Mouse (Mus musculus) neural tube, embryonic 10.5 days (tissue): ENCODE measurements around the gene Hoxb5.
A peak's percentile ranks its signal among the peaks of the same experiment; 100 is the strongest.

ENCODE experiments used
- DNase-seq: peaks from one replicate; pipeline ENCODE4 v3.0.0-alpha.2; 2017; ENCODE audit warnings: low spot score; ENCODE audit errors: extremely low spot score

Hoxb5 gene

DNA sequence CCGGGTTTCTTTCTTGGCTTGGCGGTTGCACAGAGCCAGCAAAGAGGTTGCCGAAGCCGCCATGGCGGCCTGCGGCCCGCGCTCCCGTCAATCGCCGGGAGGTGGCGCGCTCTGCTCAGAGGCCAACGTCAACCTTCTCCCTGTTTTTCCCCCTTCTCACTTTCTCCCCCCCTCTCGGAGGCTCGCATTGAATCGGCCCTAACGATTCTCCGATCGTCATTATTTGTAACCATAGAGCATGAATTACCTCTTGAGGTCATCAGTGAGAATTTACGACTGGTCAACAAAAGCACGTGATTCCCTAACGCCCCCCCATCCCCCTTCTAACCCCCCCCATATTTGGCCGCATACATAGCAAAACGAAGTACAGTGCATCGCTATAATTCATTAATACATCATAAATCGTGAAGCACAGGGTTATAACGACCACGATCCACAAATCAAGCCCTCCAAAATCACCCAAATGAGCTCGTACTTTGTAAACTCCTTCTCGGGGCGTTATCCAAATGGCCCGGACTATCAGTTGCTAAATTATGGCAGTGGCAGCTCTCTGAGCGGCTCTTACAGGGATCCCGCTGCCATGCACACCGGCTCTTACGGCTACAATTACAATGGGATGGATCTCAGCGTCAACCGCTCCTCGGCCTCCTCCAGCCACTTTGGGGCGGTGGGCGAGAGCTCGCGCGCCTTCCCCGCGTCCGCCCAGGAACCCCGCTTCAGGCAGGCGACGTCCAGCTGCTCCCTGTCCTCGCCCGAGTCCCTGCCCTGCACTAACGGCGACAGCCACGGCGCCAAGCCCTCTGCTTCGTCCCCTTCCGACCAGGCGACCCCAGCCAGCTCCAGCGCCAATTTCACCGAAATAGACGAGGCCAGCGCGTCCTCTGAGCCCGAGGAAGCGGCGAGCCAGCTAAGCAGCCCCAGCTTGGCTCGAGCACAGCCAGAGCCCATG is at the start of gene Hoxb5:
Gene Hoxb5 (plus strand): TSS at position 186 of the 949 bp plus-strand sequence.
- peak; percentile 70 for DNase-seq

DNA sequence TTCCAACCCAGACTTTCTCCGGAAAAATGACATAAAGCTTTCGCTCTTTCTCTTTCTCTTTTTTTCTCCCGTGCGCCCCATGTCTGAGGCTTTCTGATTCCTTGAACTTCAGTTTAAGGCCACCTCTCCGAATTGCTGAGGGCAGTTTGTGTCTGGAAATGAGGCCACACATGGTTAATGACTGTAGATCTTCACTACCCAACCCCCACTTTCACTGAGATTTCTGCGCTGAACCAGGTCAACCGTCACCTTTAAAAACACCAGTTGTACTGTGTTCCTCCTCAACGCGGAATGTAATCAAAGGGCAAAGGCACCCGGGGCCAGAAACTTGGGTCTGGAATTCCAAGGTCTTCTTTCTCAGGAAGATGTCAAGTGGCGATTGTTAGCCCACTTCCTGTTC is 48.9 kb upstream of the Hoxb5 start:
- peak; percentile 49 for DNase-seq

DNA sequence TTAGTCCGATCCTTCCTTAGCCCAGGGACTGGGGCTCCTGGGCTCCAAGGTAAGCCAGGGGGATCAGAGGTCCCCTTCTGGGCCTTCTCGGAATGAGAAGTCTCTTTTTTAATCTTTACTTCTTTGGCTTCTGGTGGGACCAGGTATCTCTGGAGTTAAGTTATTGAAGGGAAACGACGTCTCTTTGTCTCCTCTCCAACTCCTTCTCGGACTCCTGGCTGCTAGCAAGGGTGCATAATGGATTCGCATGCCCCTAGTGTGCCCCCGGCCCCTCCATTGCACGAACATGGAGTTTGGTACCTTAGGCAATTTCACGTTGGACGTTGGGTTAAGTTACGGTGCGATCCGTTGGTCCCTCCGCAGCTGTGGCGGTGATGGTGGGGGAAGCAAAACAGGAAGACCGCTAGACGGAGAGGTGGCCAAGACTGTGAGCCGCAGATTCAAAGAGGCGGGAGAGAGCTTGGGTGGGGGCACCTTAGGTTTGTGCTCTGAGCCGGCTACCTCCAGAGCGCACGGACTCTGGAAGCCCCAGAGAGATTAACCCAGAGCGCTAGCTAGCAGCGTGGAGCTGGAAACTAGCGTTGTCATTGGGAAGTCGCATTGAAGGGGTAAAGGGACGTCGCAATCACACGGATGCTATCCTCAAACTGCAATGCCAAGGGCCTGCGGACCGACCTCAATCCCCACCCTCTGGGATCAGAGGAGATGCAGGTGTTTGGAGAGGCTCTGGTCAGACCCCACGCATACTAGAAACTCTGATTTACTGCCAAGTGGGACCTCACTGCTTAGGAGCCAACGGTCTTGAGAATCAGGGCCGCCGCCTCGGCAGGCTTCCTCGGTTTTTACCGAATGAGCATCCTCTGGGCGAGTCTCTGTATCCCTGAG is 47.8 kb upstream of the Hoxb5 start:
- DNase-seq, result peak; percentile 67

DNA sequence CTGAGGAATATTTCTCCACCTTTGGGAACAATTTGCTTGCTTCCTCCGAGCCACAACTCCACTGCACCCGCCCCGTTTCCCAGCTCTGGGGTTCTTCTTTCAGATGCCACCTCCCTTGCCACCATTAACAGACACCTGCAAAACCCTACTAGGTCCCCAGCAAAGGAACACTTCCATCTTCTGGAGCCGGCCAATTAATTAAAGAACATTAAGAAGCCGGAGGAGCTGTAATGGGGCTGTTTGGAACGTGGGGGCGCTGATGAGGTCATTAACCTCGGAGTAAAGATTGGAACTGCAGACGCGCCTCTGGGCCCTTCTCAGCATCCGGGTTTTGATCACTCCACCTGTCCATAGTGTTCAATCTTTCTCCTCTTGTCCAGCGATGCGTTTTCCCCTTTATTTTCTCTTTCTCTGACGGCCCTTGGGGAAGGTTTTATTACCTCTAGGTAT is 47.1 kb upstream of the Hoxb5 start:
- DNase-seq, result no peak

DNA sequence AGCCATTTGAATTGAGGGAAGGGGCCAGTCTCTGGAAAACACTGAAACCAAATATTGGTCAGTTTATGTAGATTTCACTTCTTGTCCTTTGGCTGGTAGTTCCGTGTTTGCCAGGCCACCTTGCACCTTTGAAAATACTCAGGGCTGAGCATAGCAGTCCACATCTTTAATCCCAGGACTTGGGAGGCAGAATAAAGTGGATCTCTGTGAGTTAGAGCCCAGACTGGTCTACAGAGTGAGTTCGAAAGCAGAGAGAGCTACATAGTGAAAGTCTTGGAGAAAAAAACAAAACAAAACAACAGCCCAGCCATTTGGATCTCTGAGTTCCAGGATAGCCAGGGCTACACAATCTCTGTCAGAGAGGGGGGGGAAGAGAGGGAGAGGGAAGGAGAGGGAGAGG is 46.0 kb upstream of the Hoxb5 start:
- no peak for DNase-seq

DNA sequence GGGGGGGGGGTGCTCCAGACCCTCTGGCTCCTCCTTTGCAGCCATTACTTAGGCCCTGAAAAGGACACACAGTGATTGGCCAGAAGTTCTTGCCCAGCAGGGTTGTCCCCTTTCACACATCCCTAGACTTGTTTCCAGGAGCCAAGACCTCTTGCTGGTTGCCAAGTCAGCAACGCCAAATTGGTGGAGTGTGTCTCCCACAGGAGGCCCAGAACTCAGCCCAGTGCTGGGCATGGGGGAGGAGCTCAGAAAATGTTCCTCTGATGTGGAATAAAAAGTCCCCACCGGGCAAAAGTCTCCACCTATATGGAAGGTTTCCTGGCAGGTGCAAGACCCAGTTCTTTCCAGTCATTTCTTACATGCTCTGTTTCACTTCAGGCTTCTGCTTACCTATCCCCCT is 44.1 kb upstream of the Hoxb5 start:
- no peak for DNase-seq

DNA sequence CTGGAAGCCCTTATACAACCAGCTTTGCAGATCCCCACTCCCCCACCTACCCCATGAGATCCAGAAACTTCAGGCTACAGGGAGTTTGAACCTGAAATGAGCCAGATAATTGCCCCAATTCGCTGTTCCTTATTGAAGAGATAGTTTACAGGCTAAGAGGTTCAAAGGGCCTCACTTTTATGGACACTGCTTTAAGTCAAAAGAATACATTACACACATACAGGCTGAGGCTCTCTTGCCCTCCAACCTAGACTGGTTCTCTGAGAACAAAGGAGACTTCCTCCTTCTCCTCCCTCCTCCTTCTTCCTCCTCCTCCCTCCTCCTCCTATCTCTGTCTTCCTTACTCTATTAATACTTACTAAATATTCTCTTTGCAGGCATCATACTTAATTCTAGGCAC is 43.6 kb upstream of the Hoxb5 start:
- no peak for DNase-seq

DNA sequence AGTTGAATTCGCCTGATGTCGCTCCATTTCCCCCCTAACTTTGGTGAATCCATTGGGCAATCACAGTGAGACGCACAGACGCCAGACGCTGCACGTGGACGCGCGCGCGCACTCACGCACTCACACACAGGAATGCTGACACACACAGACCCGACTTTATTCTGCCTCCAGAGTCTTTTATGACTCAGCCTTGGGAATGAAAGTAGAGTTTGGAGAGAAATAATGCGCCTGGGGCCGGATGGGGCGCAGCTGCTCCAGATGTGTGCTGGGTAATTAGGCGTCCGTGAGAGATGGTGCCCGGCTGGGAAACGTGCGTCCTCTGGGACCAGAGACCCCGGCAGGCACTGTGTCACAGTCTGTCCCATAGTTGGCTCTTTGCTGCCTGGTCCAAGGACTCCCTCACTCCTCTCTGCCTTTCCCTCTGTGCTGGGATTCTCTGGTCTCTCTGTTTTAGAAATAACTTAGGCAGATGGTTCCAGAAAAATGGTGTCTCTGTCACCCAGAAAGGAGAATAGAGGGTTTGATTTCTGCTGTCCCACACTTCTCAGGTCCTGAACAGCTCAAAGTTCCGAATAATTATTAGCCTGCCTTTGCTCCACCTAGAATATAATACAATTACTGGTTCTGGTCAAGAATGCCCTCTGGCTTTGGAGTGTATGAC is 42.7 kb upstream of the Hoxb5 start:
- peak; percentile 60 for DNase-seq

DNA sequence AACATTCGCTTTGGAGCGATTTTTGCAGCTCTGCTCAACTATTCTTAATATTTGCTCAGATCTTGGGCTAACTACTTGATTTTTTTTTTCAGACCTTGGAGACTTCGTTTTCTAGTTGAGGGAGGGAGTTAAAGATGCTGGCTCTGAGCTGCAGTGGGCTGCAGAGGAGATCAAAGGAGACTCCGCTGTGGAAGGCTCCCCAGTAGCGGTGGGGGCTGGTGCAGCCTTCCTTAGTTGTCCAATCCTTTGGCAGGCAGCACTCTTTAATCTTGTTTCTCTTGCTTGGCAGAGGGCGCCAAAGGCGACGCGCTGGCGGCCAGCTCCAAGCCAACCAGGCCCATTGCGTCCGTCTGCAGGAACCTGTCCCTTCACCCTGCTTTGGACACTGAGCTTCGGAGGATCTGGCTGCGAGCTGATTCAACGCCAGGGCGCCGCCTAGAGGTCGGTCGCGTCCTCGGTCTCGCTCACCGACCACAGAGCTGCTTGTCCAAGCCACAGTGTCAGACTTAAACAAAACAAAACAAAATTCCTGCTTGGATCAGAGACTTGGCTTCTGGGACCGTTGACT is 41.7 kb upstream of the Hoxb5 start:
- DNase-seq, result peak; percentile 90

DNA sequence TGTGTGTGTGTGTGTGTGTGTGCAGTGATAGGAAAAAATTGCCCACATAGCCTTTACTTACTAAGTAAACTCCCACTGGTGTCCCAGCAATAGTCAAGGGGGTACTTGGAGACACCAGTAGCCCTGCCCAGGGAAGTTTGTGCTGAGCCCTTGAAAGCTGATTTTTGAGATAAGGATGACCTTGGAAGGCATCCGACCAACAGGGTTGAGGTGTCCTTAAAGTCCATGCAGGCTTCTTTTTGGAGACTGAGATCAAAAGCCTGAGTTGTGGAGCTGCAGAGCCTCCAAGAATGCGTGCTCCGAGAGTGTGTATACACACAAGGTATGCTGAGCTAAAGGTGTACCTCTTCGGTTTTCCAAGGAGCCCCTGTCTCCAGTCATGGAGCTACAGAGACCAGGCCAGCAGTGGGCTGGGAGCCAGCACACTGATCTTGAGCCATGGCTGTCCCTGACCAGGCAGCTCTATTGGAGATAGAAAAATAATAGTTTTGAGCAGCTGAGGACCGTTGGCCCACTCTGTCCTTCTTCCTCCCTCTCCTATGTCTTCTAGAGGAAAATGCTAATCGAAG is 40.8 kb upstream of the Hoxb5 start:
- DNase-seq, result peak; percentile 34

DNA sequence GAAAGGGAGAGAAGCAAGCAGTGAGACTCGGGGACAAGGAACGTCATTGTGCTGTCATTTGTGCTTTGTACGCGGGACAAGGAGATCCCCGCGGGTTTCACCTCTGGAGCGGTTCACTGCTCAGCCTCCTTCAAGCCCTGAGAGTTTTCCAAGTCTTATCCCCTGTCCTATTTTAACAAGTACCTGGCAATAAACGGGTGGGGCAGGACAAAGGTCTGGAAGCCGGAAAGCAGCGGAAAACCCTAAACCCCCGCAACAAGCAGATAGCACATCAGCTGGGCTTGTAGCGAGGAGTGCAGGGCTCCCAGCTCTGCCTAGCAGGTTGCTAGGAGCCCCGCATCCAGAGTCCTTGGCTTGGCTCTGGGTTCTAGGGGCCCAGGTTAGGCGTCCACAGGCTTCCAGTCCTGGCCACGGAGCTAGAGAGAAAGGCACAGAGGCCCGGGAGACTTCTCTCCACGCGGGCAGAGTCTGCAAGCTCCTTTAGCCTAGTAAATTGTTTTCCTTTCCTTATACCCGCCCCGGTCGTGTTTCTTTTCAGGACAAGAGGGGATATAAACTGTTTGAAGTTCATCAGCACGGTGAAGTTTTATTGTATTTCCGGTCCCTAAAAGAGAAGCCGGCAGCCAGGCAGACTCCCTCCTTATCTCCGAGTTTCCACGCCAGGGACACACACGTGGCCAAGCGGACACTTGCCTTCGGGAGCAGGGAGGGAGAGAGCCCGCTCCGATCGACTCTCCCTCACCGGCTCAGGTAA is 39.3 kb upstream of the Hoxb5 start:
- no peak for DNase-seq

DNA sequence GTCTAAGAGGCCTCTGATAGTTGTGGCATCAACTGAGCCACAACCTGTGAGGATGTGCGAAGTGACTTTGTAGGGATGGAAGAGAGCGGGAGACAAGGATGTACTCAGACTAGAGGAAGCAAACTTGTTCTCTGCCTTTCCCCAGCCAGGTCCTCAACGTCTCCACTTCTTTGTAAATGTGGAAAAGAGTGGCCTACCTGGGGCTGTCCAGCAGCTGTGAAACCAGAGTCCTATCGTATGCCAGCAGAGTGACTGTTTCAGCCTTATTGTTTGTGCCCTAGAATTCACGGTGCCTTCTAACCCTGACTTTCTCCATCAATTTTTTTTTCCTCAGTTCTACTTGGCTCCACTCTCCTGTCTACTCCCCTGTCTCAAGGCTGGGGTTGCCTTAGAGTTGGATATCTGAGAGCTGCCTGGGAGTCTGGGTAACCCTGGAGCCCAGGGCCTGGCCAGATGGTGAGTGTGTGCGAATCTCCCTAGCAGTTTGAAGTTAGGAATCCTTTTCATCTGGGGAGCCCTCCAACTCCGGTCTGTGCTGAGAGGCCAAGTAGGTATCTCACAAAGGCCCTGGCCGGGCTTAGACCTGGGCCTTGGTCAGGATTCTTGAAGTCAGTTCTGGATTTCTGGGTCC is 38.6 kb upstream of the Hoxb5 start:
- DNase-seq, result peak; percentile 70

DNA sequence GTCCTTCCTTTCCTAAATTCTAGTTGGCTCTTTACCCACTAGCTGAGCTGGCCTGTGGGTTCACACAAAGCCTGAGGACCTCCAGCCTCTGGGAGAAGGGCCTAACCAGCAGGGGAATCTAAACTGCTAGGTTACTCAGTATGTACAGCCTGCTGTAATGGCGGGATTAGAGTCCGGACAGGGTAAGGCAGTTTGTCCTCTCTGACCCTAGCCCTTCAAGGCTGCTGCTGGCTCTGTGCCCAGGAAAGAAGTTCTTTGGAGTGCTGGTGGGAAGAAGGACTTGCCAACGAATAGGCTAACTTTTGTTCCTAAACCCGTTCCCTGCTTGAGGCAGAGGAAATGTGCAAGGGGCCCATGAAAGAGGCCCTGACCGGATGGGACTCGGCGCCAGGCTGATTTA is 37.2 kb upstream of the Hoxb5 start:
- DNase-seq, result peak; percentile 55

DNA sequence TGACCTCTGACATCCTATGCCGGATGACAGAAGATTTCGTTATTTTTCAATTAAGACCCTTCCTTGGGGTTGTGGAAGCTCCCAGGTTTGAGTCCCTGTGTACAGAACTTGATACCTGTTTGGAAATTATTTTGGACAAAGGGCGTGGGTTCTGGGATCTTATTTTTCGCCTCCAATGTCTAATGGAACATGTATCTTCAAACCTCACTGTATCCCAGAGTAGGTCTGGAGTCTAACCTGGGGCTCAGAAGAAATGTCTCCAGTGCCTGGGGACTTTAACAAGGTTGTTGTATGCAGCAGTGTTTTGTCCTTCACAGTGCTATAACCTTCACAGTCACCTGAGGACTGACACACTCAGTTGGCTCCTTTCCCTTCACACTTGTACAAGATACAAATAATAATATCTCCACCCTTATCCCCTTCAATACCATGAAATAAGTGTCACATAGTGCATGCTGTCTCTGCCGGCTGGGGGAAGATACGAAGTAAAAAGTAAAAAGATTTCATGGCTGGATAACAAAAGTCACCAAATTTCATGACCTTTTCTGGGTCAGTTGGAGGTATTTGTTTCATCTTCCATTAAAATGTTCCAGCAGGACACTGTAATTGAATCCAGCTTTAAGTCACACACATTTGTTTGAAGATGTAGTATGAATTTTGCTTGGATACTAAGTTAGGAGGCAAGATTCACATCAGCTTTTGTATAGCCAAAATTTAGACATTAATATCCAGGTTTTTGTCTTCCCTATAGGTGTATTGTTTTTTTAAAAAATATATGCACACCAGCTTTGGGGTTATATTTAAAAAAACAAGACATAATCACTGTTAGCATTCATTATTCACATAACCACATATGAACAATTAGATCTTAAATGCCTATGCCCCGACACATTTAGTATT is 35.9 kb upstream of the Hoxb5 start:
- peak; percentile 43 for DNase-seq

DNA sequence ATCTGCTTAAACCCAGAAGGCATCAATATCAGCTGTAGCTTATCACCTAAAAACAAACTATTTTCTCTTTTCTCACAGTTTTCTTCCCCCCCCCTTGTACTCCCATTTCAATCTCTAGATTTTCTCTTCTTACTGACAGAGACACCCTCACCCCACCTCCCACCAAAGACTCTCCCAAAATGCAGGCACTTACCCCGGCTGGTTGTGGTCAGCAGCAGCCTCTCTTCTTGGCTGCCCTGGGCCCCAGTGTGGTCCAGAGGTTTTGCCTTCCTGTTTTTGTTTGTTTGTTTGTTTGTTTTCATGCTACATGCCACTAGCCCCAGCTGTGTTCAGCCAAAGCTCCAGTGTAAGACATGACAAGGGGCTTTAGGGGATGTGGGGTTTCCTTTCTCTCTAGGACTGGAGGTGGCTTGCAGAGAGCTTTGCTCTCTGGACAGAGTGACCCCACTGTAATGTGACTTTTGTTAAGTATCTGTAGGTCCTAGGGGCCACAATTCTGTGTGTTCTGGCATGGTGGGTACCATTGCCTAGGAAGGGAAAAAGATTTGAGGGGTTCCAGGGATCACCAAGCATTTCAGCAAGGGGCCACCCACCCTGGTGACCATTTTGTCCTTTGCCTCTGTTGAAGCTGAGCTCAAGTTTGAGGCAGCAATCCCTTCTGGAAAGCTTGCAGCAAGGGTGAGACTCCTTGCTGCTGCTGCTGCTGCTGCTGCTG is 34.9 kb upstream of the Hoxb5 start:
- DNase-seq, result peak; percentile 52

DNA sequence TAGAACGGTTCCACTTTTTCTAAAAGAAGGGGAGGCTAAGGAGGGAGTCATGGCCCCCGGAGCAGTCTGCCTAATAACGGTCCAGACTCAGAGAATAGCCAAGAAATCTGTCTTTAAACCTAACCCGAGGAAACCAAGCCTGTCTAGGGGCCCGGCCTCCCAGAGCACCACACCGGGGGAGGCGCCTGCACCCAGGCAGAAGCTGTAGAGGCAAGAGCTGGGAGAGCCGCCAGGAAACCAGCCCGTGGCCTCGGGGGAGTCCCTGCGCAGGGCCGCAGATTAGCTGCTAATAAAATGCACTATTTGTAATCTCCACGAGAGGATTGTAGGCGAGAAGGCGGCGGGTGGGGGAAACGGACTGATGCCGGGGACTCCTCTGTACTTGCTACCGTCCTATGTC is 33.3 kb upstream of the Hoxb5 start:
- peak; percentile 69 for DNase-seq

DNA sequence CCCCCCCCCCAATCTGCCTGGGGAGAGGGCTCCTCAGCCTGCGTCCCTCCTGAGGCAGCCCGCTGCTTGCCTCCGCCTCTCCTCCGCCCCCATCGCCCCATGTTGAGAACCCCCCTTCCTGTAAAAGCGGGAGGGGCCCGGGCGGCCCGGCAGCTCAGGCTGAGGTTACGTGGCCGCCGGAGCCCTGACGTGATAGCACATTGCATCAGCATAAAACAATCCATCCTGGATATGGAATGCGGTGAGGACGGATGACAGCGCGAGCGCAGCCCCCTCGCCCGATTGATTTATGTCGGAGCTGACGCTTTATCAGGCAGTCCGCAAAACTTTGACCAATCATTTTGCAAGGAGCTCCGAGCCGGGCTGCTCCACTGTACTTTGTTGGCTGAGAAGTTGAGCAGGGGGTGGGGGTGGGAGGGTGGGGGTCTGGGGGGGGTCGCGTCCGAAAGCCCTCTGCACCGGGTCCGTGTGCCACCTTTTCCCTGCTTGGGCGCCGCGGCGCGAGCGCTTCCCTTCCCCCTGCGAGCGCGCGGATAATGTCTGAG is 32.1 kb upstream of the Hoxb5 start, which contains the start of gene Hoxb9:
Gene Hoxb9 (plus strand): TSS at position 462 of the 545 bp plus-strand sequence.
- no peak for DNase-seq
